Mouse (Mus musculus): ENCODE data around the gene Gm49325. TPM values are rescaled to one million over a fixed set of nuclear protein-coding genes. Genes with fewer than 3 reads are reported as not detected.

The Gm49325 gene
- polyA plus RNA-seq, 1 experiment = 8.8 TPM

DNA sequence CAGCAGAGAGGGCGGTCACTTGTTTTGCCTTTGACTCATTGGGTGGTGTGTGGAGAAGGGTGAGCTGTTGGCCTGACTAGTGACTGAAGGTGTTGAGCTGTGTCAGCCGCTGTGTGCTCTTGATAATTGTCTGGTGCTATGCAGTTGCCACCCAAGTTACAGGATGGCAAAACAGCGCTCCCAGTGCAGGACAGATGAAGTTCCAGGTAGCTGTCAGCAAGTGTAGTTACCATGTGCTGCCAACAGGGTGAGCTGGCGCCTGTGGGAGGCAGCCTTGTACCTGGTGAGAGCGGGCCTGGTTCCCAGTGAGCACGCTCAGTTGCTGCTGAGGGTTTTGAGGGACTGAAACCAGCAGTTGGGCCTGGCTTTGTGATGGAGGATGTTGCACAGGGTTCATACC lies 15.2 kb upstream of the Gm49325 start:
- Histone ChIP-seq H3K79me2 (ENCODE audit: control insufficient read depth, insufficient read depth) (peaks cover 53% of the 10 kb centered on the region), H3K36me3 (ENCODE audit: control insufficient read depth, insufficient read depth) (peaks cover 50% of the 10 kb centered on the region), H3ac (ENCODE audit: control insufficient read depth, insufficient read length) (no peak overlapping the region), H3K4me3 (no peak overlapping the region), H3K27me3 (ENCODE audit: control insufficient read depth, insufficient read depth, insufficient read length) (no peaks in the 10 kb centered on the region), H3K4me2 (ENCODE audit: low read depth) (no peak overlapping the region)
- TF ChIP-seq TCF12 (IDR thresholded peaks at IDR 0.05; ENCODE audit: insufficient read depth, poor library complexity, severe bottlenecking) = no peak
- TF ChIP-seq MYOD1 (IDR thresholded peaks at IDR 0.05; ENCODE audit: control insufficient read depth in 1 of 3, insufficient read length in 2 of 3, low read depth in 2 of 3) = no peak
- no peak for TF ChIP-seq MYOG (IDR thresholded peaks at IDR 0.05; ENCODE audit: control insufficient read depth in 1 of 3, insufficient read depth in 1 of 3, insufficient read length in 2 of 3, low read depth in 2 of 3)
- TF ChIP-seq TCF3 (IDR thresholded peaks at IDR 0.05; ENCODE audit: insufficient read length, low read depth) = no peak
- TF ChIP-seq USF1 (IDR thresholded peaks at IDR 0.05; ENCODE audit: low read depth) = no peak
- no peak for TF ChIP-seq SRF (IDR thresholded peaks at IDR 0.05; ENCODE audit: control insufficient read depth, insufficient read length, low read depth)
- TF ChIP-seq CEBPB (IDR thresholded peaks at IDR 0.05; ENCODE audit: insufficient read depth, poor library complexity, severe bottlenecking) = no peak
- no peak for TF ChIP-seq E2F4 (IDR thresholded peaks at IDR 0.05; ENCODE audit: insufficient read depth)
- TF ChIP-seq REST (IDR thresholded peaks at IDR 0.05; ENCODE audit: insufficient read depth, insufficient read length) = no peak
- no peak for TF ChIP-seq MAX (IDR thresholded peaks at IDR 0.05; ENCODE audit: low read depth)
- TF ChIP-seq POLR2A (IDR thresholded peaks at IDR 0.05; ENCODE audit: insufficient read length, low read depth) = no peak
- TF ChIP-seq POLR2AphosphoS2 (IDR thresholded peaks at IDR 0.05; ENCODE audit: insufficient read length, low read depth) = no peak

DNA sequence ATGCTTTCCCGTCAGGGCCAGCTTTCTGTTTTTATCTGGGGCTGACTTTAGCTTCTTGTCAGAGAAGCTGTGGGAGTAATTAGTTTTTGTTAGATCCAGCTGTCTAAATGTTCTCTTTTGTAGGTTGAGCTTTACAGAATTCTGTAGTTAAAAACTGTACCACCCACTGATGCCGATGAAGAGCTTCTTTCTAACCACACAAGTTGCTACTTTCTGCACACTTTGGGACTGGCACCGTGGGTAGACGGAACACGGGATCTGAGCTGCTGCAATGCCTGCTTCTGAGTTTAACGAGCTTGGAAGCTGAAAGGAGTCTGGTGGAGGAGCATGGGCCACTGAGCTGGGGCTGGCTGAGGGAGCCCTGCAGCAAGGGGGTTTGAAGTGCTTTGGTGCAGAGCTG lies 14.5 kb upstream of the Gm49325 start:
- no peak overlapping the region for H3K4me3 ChIP-seq
- no peak for TF ChIP-seq REST (IDR thresholded peaks at IDR 0.05; ENCODE audit: insufficient read depth, insufficient read length)
- TF ChIP-seq POLR2A (IDR thresholded peaks at IDR 0.05; ENCODE audit: insufficient read length, low read depth) = no peak
- TF ChIP-seq MYOD1 (IDR thresholded peaks at IDR 0.05; ENCODE audit: control insufficient read depth in 1 of 3, insufficient read length in 2 of 3, low read depth in 2 of 3) = no peak
- TF ChIP-seq SRF (IDR thresholded peaks at IDR 0.05; ENCODE audit: control insufficient read depth, insufficient read length, low read depth) = no peak
- no peak for TF ChIP-seq E2F4 (IDR thresholded peaks at IDR 0.05; ENCODE audit: insufficient read depth)
- TF ChIP-seq USF1 (IDR thresholded peaks at IDR 0.05; ENCODE audit: low read depth) = no peak
- TF ChIP-seq TCF12 (IDR thresholded peaks at IDR 0.05; ENCODE audit: insufficient read depth, poor library complexity, severe bottlenecking) = no peak
- TF ChIP-seq POLR2AphosphoS2 (IDR thresholded peaks at IDR 0.05; ENCODE audit: insufficient read length, low read depth) = no peak
- TF ChIP-seq CEBPB (IDR thresholded peaks at IDR 0.05; ENCODE audit: insufficient read depth, poor library complexity, severe bottlenecking) = no peak
- TF ChIP-seq TCF3 (IDR thresholded peaks at IDR 0.05; ENCODE audit: insufficient read length, low read depth) = no peak
- TF ChIP-seq MYOG (IDR thresholded peaks at IDR 0.05; ENCODE audit: control insufficient read depth in 1 of 3, insufficient read depth in 1 of 3, insufficient read length in 2 of 3, low read depth in 2 of 3) = no peak
- TF ChIP-seq MAX (IDR thresholded peaks at IDR 0.05; ENCODE audit: low read depth) = no peak
- H3ac ChIP-seq (ENCODE audit: control insufficient read depth, insufficient read length) = no peak overlapping the region
- H3K36me3 ChIP-seq (ENCODE audit: control insufficient read depth, insufficient read depth) = peaks cover 48% of the 10 kb centered on the region
- no peaks in the 10 kb centered on the region for H3K27me3 ChIP-seq (ENCODE audit: control insufficient read depth, insufficient read depth, insufficient read length)
- H3K79me2 ChIP-seq (ENCODE audit: control insufficient read depth, insufficient read depth) = peaks cover 45% of the 10 kb centered on the region
- H3K4me2 ChIP-seq (ENCODE audit: low read depth) = no peak overlapping the region

DNA sequence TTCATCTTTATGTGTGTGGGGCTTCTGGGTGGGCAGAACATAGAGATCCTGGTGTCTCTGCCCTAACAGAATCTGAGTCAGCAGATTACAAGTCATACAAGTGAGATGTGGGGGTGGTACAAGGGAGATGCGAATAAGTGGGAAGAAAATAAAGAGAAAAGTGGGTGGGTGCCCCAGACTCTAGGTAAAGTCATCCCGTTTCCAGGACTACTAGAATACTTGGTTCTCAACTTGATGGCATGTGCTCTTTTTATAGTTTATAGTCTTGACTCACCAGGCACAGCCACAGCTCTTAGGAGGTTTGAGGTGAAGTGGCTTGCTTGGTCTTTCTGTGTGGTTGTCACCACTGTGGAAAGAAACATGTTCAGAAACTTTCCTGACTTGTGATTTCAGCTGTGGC lies 9.9 kb upstream of the Gm49325 start:
- Histone ChIP-seq H3K27me3 (ENCODE audit: control insufficient read depth, insufficient read depth, insufficient read length) (no peaks in the 10 kb centered on the region), H3K79me2 (ENCODE audit: control insufficient read depth, insufficient read depth) (peaks cover under 1% of the 10 kb centered on the region), H3K4me3 (no peak overlapping the region), H3K36me3 (ENCODE audit: control insufficient read depth, insufficient read depth) (peaks cover 58% of the 10 kb centered on the region), H3ac (ENCODE audit: control insufficient read depth, insufficient read length) (no peak overlapping the region), H3K4me2 (ENCODE audit: low read depth) (no peak overlapping the region)
- TF ChIP-seq MAX (IDR thresholded peaks at IDR 0.05; ENCODE audit: low read depth) (no peak), USF1 (IDR thresholded peaks at IDR 0.05; ENCODE audit: low read depth) (no peak), REST (IDR thresholded peaks at IDR 0.05; ENCODE audit: insufficient read depth, insufficient read length) (no peak), MYOD1 (IDR thresholded peaks at IDR 0.05; ENCODE audit: control insufficient read depth in 1 of 3, insufficient read length in 2 of 3, low read depth in 2 of 3) (no peak), TCF12 (IDR thresholded peaks at IDR 0.05; ENCODE audit: insufficient read depth, poor library complexity, severe bottlenecking) (no peak), CEBPB (IDR thresholded peaks at IDR 0.05; ENCODE audit: insufficient read depth, poor library complexity, severe bottlenecking) (no peak), POLR2AphosphoS2 (IDR thresholded peaks at IDR 0.05; ENCODE audit: insufficient read length, low read depth) (no peak), E2F4 (IDR thresholded peaks at IDR 0.05; ENCODE audit: insufficient read depth) (no peak), TCF3 (IDR thresholded peaks at IDR 0.05; ENCODE audit: insufficient read length, low read depth) (no peak), MYOG (IDR thresholded peaks at IDR 0.05; ENCODE audit: control insufficient read depth in 1 of 3, insufficient read depth in 1 of 3, insufficient read length in 2 of 3, low read depth in 2 of 3) (no peak), SRF (IDR thresholded peaks at IDR 0.05; ENCODE audit: control insufficient read depth, insufficient read length, low read depth) (no peak), POLR2A (IDR thresholded peaks at IDR 0.05; ENCODE audit: insufficient read length, low read depth) (no peak)

DNA sequence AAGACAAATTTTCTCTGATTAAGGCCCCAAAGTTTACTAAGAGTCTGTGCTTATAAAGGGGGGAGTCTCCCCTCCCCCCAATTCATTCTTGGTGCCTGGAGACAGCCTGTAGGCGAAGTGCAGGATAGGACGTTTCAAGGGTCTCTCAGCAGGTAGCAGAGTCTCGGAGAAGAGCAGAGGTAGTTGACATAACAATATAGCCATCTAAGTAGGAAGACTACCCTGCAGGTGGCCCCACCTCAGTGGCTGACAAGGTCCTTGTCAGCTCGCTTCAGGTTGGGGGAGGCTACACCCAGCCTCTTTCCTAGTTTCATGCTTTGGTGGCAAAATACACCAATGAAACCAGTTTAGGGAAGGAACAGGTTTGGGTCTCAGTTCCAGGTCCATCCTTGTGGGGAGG lies 3.0 kb upstream of the Gm49325 start:
- H3K79me2 ChIP-seq (ENCODE audit: control insufficient read depth, insufficient read depth) = peaks cover 14% of the 10 kb centered on the region
- H3K4me3 ChIP-seq = no peak overlapping the region
- no peaks in the 10 kb centered on the region for H3K27me3 ChIP-seq (ENCODE audit: control insufficient read depth, insufficient read depth, insufficient read length)
- no peak for TF ChIP-seq SRF (IDR thresholded peaks at IDR 0.05; ENCODE audit: control insufficient read depth, insufficient read length, low read depth)
- peak; percentile 6 for TF ChIP-seq POLR2AphosphoS2 (IDR thresholded peaks at IDR 0.05; ENCODE audit: insufficient read length, low read depth)
- H3ac ChIP-seq (ENCODE audit: control insufficient read depth, insufficient read length) = no peak overlapping the region
- peaks cover 9% of the 10 kb centered on the region for H3K36me3 ChIP-seq (ENCODE audit: control insufficient read depth, insufficient read depth)
- no peak overlapping the region for H3K4me2 ChIP-seq (ENCODE audit: low read depth)

DNA sequence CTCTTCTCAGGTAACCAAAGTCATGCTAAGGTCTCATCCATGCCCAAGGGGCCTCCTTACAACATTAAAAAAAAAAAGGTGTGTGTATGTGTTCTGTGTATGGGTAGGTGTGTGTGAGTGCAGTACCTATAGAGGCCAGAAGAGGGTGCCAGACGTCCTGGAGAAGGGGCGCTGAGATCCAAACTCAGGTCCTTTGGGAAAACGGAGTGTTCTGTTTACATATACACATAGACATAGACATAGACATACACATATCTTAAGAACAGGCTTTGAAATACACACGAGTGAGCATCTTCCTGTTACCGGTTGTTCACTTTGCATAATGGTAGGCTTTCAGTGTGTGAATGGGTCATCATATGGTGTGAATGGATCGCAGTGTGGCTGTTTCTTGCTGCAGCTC lies 1.9 kb upstream of the Gm49325 start:
- Histone ChIP-seq H3K27me3 (ENCODE audit: control insufficient read depth, insufficient read depth, insufficient read length) (no peaks in the 10 kb centered on the region), H3K36me3 (ENCODE audit: control insufficient read depth, insufficient read depth) (no peaks in the 10 kb centered on the region), H3K79me2 (ENCODE audit: control insufficient read depth, insufficient read depth) (peaks cover 23% of the 10 kb centered on the region), H3K4me2 (ENCODE audit: low read depth) (no peak overlapping the region), H3K4me3 (no peak overlapping the region), H3ac (ENCODE audit: control insufficient read depth, insufficient read length) (no peak overlapping the region)
- TF ChIP-seq POLR2AphosphoS2 (IDR thresholded peaks at IDR 0.05; ENCODE audit: insufficient read length, low read depth) (peak; percentile 16), TCF12 (IDR thresholded peaks at IDR 0.05; ENCODE audit: insufficient read depth, poor library complexity, severe bottlenecking) (no peak)
